Mouse (Mus musculus) liver, adult (tissue): ENCODE measurements around the gene Impg2.

Source experiments
- GATA4 ChIP-seq: IDR thresholded peaks from 2 replicates; pipeline ENCODE4 v1.6.1; 2014; ENCODE audit warnings: mild to moderate bottlenecking, low read length; ENCODE audit not compliant: insufficient replicate concordance

The Impg2 gene

DNA sequence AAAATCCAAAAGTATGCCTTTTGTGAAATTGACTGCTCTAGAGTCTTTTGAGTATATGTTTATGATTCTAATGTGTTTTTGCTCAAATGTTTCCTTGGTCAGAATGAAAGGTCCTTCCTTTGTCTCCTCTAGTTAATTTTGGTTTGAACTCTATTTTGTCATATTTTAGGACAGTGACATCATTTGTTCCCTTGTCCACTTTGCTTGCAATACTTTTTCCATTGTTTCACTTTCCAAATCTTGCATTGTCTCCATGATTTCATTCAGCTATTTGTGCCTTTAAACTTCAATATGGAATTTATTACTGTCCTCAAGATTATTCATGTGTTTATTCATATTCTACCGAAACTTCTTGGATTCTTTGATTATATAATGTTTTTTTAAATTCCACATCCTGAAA, 79.8 kb downstream of the Impg2 start:
- TF ChIP-seq GATA4: no peak

GRCm38 (mm10) chr16:56286076-56286475, 82.0 kb downstream of the Impg2 start:
- TF ChIP-seq GATA4: no peak

DNA sequence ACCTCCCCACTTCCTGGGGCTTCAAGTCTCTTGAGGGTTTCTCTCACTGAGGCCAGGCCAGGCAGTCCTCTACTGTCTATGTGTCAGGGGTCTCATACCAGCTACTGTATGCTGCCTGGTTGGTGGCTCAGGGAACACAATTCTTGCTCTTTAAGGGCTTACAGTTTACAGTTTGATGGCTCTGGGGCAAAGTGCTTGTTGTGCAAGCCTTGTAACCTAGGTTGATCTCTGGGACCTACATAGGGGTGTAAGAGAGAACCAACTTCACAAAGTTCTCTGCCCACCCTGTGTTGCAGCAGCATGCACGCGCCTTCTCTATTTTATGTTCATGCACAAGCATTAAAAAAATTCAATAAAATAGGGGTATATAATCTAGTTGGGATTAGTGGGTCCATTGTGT, 82.9 kb downstream of the Impg2 start:
- no peak for TF ChIP-seq GATA4

DNA sequence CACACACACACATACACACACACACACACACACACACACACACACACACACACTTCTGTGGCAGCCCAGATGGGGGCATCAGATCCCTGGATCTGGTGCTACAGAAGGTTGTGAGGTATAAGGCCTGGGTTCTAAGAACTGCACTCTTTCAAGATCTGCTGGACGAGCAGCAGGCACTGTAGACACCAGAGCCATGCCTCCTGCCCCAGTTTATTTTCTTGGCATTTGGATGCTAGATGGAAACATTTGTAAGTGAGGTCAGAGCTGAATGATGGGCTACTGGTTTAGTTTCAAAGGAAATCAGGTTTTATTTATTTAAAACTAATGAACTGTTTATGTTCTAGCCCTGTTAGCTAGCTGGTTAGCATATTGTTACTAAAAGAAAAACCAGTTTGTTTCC, 90.8 kb downstream of the Impg2 start:
- TF ChIP-seq GATA4: no peak

GRCm38 (mm10) chr16:56295888-56296648, 92.0 kb downstream of the Impg2 start:
- TF ChIP-seq GATA4: no peak

DNA sequence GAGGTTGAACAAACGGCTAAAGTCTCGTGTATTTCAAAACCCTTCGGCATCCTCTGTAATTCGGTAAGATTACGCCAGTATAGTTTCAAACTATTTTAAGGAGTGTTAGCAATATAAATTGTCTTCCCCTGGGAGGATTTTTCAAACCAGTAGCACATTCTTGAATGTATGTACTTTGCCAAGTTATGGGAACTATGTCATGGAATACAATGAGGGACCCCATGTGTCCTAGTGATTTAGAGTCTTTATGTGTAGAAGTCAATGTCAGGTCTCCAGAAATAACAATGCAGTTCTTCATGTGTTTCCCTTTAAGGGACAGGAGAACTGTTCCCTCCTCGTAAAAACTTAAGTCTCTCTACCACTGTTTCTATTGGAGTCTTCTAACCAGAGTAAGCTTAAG, 94.1 kb downstream of the Impg2 start:
- TF ChIP-seq GATA4: no peak

DNA sequence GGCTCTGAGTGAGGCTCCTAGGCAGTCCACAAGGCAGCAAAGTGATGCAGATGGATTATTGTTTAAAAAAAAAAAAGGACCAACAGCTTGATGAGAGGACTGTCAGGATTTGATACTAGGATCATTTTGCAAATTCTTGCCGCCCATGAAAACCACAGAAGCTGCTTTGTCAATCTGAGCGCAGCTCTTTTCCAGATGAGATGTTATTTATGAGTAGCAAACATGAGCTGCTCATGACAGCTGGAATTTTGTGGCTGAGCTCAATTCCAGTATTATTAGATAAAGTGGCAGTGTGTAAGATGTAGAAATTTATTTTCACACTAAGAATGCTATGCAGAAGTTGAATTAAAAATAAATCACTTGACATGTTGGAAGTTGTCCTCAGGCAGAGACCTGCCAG, 94.7 kb downstream of the Impg2 start:
- TF ChIP-seq GATA4: no peak

DNA sequence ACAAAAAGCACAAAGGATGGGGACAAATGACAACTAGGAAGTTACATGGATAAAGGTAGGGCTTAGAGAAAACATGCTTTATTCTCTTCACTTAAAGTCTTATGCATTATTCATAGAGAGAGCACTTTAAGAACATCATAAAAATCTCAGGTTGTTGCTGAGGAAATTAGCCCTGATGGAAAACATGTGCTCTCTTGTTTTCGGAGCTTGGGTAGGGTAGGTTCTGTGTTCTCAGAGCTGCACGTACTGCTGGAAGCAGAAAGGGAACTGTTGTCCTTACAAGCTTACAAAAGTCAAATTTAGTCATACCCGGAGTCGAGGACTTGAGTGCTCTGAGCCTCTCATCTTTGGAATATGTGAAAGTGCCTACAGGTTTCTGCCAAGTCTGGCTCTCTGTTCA, 98.9 kb downstream of the Impg2 start:
- TF ChIP-seq GATA4: no peak

DNA sequence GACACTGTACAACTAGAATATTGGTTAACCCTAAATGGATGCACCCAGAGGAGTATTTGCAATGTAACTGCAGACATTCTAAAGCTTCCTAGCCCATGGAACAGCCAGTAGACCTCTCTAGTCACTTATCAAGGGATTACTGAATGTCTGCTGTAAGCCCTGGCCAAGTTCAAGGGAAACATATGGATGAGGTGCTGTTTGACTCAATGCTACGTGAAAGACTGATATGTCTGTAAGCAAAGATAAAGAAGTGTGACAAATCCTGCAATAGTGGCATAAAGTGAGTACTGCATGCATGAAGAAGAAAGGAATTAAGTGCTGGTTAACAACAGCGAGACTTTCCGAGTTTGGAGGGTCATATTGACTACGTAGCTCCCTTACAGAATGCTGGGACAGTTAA, 100.1 kb downstream of the Impg2 start:
- TF ChIP-seq GATA4: no peak

- TF ChIP-seq GATA4: no peak
Observed at GRCm38 (mm10) chr16:56307575-56307974, 103.5 kb downstream of the Impg2 start.

GRCm38 (mm10) chr16:56311291-56311690, 107.2 kb downstream of the Impg2 start:
- no peak for TF ChIP-seq GATA4
